ENCODE assay signal across 9 mouse cellular contexts in the genomic region with DNA sequence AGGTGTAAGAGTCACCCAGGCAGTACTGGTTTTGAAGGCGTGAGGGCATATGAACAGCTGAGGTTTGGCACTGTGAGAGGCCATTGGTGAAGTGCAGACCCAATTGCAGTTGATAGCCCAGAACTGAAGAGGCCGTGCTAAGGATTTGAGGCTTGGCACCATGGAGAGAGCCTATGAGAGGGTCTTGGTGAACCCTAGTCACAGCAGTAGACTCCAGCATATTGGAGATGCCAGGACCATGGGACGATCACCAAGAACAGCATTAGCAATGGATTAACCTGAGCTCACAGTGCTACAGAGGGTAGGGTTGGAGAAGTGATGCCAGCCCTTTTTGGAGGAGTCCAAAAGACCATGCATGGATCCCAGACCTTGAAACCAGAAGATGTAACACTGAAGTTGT. TPM values are rescaled to one million over a fixed set of nuclear protein-coding genes. Genes with fewer than 3 reads are reported as not detected.
A peak's percentile ranks its signal among the peaks of the same experiment; 100 is the strongest.
DNase-seq lines count a peak whose midpoint lies in the region; ATAC-seq and TF ChIP-seq lines count a peak whose summit lies in the region.
"Not testable (repeated sequence)": the region's sequence is repeated elsewhere in the genome, so short reads cannot be mapped to it uniquely, and the experiment has no call there.
"Had no signal": no experiment of that assay in that cellular context is flagged by ENCODE, and none has a peak within 500 bp of the region (broad histone marks: within the 10 kb centered on the region; RNA-seq: fewer than 3 reads in every experiment).

No protein-coding gene starts in this region.

- TF ChIP-seq CTCF in midbrain, postnatal 0 days (IDR thresholded peaks at IDR 0.05) = not testable (repeated sequence)

- peak; percentile 6 for DNase-seq in ES-CJ7 (ENCODE audit: low read depth, low spot score)
- DNase-seq in forebrain, embryonic 11.5 days (ENCODE audit: low spot score) = peak; percentile 38
- peak; percentile 87 for DNase-seq in heart, adult 11 months
- peak; percentile 51 for DNase-seq in heart, embryonic 10.5 days (ENCODE audit: low spot score)
- DNase-seq in midbrain, postnatal 0 days (ENCODE audit: low spot score) = not testable (repeated sequence)
- DNase-seq in ovary, postnatal 36 days (ENCODE audit: low spot score) = peak; percentile 2

- H3K27ac ChIP-seq in forebrain, embryonic 11.5 days (ENCODE audit: low read depth, low read length); heart, embryonic 10.5 days; limb, embryonic 15.5 days; midbrain, postnatal 0 days (ENCODE audit: low read depth, low read length): not testable (repeated sequence)

- H3K4me1 ChIP-seq in forebrain, embryonic 11.5 days (replicated peaks; ENCODE audit: control insufficient read depth, insufficient read depth, low read length); heart, embryonic 10.5 days; limb, embryonic 15.5 days; midbrain, postnatal 0 days (ENCODE audit: insufficient read depth, low read length): not testable (repeated sequence)

- 69% methylated on average over 3 of the region's 3 CpGs for WGBS in forebrain, embryonic 11.5 days
- WGBS in heart, embryonic 10.5 days = 75% methylated on average over 3 of the region's 3 CpGs
- 85% methylated on average over 3 of the region's 3 CpGs for WGBS in limb, embryonic 15.5 days
- 80% methylated on average over 3 of the region's 3 CpGs for WGBS in midbrain, postnatal 0 days

- H3K4me2 ChIP-seq in forebrain, embryonic 11.5 days (ENCODE audit: low read depth, low read length, severe bottlenecking); limb, embryonic 15.5 days; midbrain, postnatal 0 days (ENCODE audit: low read depth, low read length, poor library complexity, severe bottlenecking): not testable (repeated sequence)

- ATAC-seq in forebrain, embryonic 11.5 days (replicated peaks; ENCODE audit: low FRiP score) = not testable (repeated sequence)
- 0 out of 2 replicates have a peak, but pooled peaks have one; percentile 20 for ATAC-seq in limb, embryonic 15.5 days (ENCODE audit: insufficient number of reproducible peaks, low FRiP score, low TSS enrichment, low read depth)
- peak; percentile 24; the same call in 1 of the 2 replicates for ATAC-seq in midbrain, postnatal 0 days (ENCODE audit: low FRiP score)

- not testable (repeated sequence) for H3K27me3 ChIP-seq in forebrain, embryonic 11.5 days (ENCODE audit: control insufficient read depth, insufficient read depth, low read length); limb, embryonic 15.5 days; midbrain, postnatal 0 days (ENCODE audit: insufficient read depth, low read length)
- peaks cover 31% of the 10 kb centered on the region for H3K27me3 ChIP-seq in heart, embryonic 10.5 days (ENCODE audit: insufficient read depth, poor library complexity, severe bottlenecking)

- H3K9ac ChIP-seq in forebrain, embryonic 11.5 days (ENCODE audit: low read length); limb, embryonic 15.5 days; midbrain, postnatal 0 days (replicated peaks; ENCODE audit: low read length, poor library complexity, severe bottlenecking): not testable (repeated sequence)

- not testable (repeated sequence) for H3K36me3 ChIP-seq in forebrain, embryonic 11.5 days (ENCODE audit: control insufficient read depth, insufficient read depth, low read length); heart, embryonic 10.5 days; limb, embryonic 15.5 days; midbrain, postnatal 0 days (ENCODE audit: insufficient read depth, low read length)

- H3K9me3 ChIP-seq in forebrain, embryonic 11.5 days (ENCODE audit: control insufficient read depth, low read length); heart, embryonic 10.5 days; limb, embryonic 15.5 days; midbrain, postnatal 0 days (ENCODE audit: low read length): not testable (repeated sequence)

- H3K4me3 ChIP-seq in forebrain, embryonic 11.5 days (ENCODE audit: low read depth, low read length); heart, embryonic 10.5 days; limb, embryonic 15.5 days; midbrain, postnatal 0 days (ENCODE audit: low read depth, low read length): not testable (repeated sequence)

RNA-seq across cellular contexts. Expression of a gene that starts 6.8 kb away (rescaled TPM):
- polyA plus RNA-seq in forebrain, embryonic 11.5 days (2014; fragmentation: Nextera tagmentation; extraction: Ambion mirVana) = 10.5 and 10.6 TPM in 2 replicates
- polyA plus RNA-seq in heart, embryonic 10.5 days (2016; fragmentation: Nextera tagmentation; extraction: Ambion mirVana) = 2.2 and 12.2 TPM in 2 replicates
- 3.1 and 3.3 TPM in 2 replicates for polyA plus RNA-seq in limb, embryonic 15.5 days (2015; fragmentation: Nextera tagmentation; extraction: Ambion mirVana)
- total RNA-seq in midbrain, postnatal 0 days (2014; rRNA removed) = 1.6 and 3.3 TPM in 2 replicates
- polyA plus RNA-seq in midbrain, postnatal 0 days (2015; fragmentation: Nextera tagmentation; extraction: Ambion mirVana) = 3.5 and 4.2 TPM in 2 replicates

RNA-seq across cellular contexts. Expression of a gene that starts 7.5 kb away (rescaled TPM):
- 0.72 and 1.2 TPM in 2 replicates for polyA plus RNA-seq in forebrain, embryonic 11.5 days (2014; fragmentation: Nextera tagmentation; extraction: Ambion mirVana)
- 0.17 and 4.9 TPM in 2 replicates for polyA plus RNA-seq in heart, embryonic 10.5 days (2016; fragmentation: Nextera tagmentation; extraction: Ambion mirVana)
- polyA plus RNA-seq in limb, embryonic 15.5 days (2015; fragmentation: Nextera tagmentation; extraction: Ambion mirVana) = 0.35 and 0.46 TPM in 2 replicates
- total RNA-seq in midbrain, postnatal 0 days (2014; rRNA removed) = 0.11 and 0.52 TPM in 2 replicates
- polyA plus RNA-seq in midbrain, postnatal 0 days (2015; fragmentation: Nextera tagmentation; extraction: Ambion mirVana) = 1.8 TPM in 2 replicates
- polyA plus RNA-seq: C2C12 had no signal

RNA-seq across cellular contexts. Expression of a gene that starts 37.7 kb away (rescaled TPM):
- 0.07 and 0.12 TPM in 2 replicates for polyA plus RNA-seq in forebrain, embryonic 11.5 days (2014; fragmentation: Nextera tagmentation; extraction: Ambion mirVana)
- 0.25 and 4.7 TPM in 2 replicates for polyA plus RNA-seq in heart, embryonic 10.5 days (2016; fragmentation: Nextera tagmentation; extraction: Ambion mirVana)
- polyA plus RNA-seq in limb, embryonic 15.5 days (2015; fragmentation: Nextera tagmentation; extraction: Ambion mirVana) = 0.65 and 1.2 TPM in 2 replicates
- total RNA-seq in midbrain, postnatal 0 days (2014; rRNA removed) = 0.42 TPM in 1 of 2 replicates, not detected in the other
- polyA plus RNA-seq in midbrain, postnatal 0 days (2015; fragmentation: Nextera tagmentation; extraction: Ambion mirVana) = 0.47 and 0.62 TPM in 2 replicates
- polyA plus RNA-seq: G1E had no signal

RNA-seq across cellular contexts. Expression of a gene that starts 52.8 kb away (rescaled TPM):
- 1.7 and 2.1 TPM in 2 replicates for polyA plus RNA-seq in forebrain, embryonic 11.5 days (2014; fragmentation: Nextera tagmentation; extraction: Ambion mirVana)
- polyA plus RNA-seq in heart, embryonic 10.5 days (2016; fragmentation: Nextera tagmentation; extraction: Ambion mirVana) = 1.8 and 2.1 TPM in 2 replicates
- 3.2 and 4.3 TPM in 2 replicates for polyA plus RNA-seq in limb, embryonic 15.5 days (2015; fragmentation: Nextera tagmentation; extraction: Ambion mirVana)
- 1.4 and 4.0 TPM in 2 replicates for total RNA-seq in midbrain, postnatal 0 days (2014; rRNA removed)
- polyA plus RNA-seq in midbrain, postnatal 0 days (2015; fragmentation: Nextera tagmentation; extraction: Ambion mirVana) = 0.79 and 1.0 TPM in 2 replicates
- polyA plus RNA-seq: G1E had no signal
